Mouse (Mus musculus): ENCODE measurements around the gene Krtap7-1. TPM values are rescaled to one million over a fixed set of nuclear protein-coding genes. Genes with fewer than 3 reads are reported as not detected.

Krtap7-1 gene
- total RNA-seq, 2 experiments from 2014 or later, result not detected

Other genes with a start within 250 kb of the Krtap7-1 start
- gene Krtap21-1, start 104.5 kb downstream of the Krtap7-1 start, total RNA-seq (2021), result not detected
- not detected for gene Krtap6-2, start 88.2 kb downstream of the Krtap7-1 start, total RNA-seq (2021)
- not detected for gene Krtap8-1, start 20.4 kb downstream of the Krtap7-1 start, total RNA-seq (2021)
- gene Krtap11-1, start 62.9 kb upstream of the Krtap7-1 start, total RNA-seq (2021), result not detected

All from layer of hippocampus, postnatal 25 days (tissue).